9 mouse cellular contexts compared by ENCODE assay signal in the genomic region with DNA sequence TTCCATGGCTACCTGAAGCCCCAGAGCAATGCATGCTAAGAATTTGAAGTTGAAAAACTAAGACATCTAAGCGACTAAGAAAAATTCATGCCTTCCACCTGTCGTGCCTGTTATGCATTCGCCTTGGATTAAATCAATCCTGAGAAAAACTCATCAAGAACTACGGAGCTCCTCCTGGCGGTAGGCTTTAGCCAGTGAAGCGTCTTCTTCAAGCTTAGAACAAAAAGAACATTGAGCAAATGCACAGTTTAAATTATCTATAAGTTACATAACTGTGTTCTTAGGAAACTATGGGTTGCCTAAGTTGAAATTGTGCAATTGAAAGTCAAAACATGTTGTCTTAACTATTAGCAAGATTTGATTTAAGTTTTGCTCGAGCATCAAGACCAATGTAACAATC.
DNase-seq lines count a peak whose midpoint lies in the region; ATAC-seq and TF ChIP-seq lines count a peak whose summit lies in the region.
"Had no signal": no experiment of that assay in that cellular context is flagged by ENCODE, and none has a peak within 500 bp of the region (broad histone marks: within the 10 kb centered on the region; RNA-seq: fewer than 3 reads in every experiment).

No protein-coding gene starts in this region.

- no peaks in the 10 kb centered on the region for H3K79me2 ChIP-seq in heart, adult 2 months (replicated peaks; ENCODE audit: control insufficient read depth, insufficient read depth, low read length)

- intact Hi-C loops in heart, adult 2 months (cut with DNase I) = loop anchor here (5.0 kb wide), 1 partner anchor 1542 kb away; no protein-coding TSS in a partner anchor

- peak; percentile 51 for TF ChIP-seq CTCF in heart, adult 2 months (IDR thresholded peaks at IDR 0.05)

- H3K9me3 ChIP-seq in forebrain, embryonic 14.5 days (replicated peaks; ENCODE audit: control insufficient read depth, low read length) = no peaks in the 10 kb centered on the region
- H3K9me3 ChIP-seq: megakaryocyte, embryonic 14.5 days had no signal

- H3K9ac ChIP-seq in heart, adult 2 months (ENCODE audit: low read depth, low read length) = no peak overlapping the region
- H3K9ac ChIP-seq in forebrain, embryonic 14.5 days (ENCODE audit: low read length) = no peak overlapping the region

- TF ChIP-seq EP300 in heart, adult 2 months (IDR thresholded peaks at IDR 0.05; ENCODE audit: insufficient read depth, low read depth, low read length) = no peak

- peak; percentile 69 for ATAC-seq in forebrain, embryonic 14.5 days

- H3K36me3 ChIP-seq in heart, adult 2 months (ENCODE audit: control insufficient read depth, insufficient read depth, low read length) = no peaks in the 10 kb centered on the region
- no peaks in the 10 kb centered on the region for H3K36me3 ChIP-seq in forebrain, embryonic 14.5 days (ENCODE audit: control insufficient read depth, insufficient read depth, low read length)

- no peaks in the 10 kb centered on the region for H3K4me1 ChIP-seq in heart, adult 2 months (ENCODE audit: control insufficient read depth, insufficient read depth, low read length)
- H3K4me1 ChIP-seq in forebrain, embryonic 14.5 days (ENCODE audit: control insufficient read depth, insufficient read depth, low read length) = no peaks in the 10 kb centered on the region
- H3K4me1 ChIP-seq: megakaryocyte, embryonic 14.5 days had no signal

- no peak for DNase-seq in heart, adult 2 months
- no peak for DNase-seq in heart, adult 8-10 months (ENCODE audit: low spot score)
- peak; percentile 4 for DNase-seq in urinary bladder, postnatal 14 days (ENCODE audit: low spot score)
- no peak for DNase-seq in urinary bladder, adult 2 months (ENCODE audit: low spot score)
- DNase-seq in forebrain, embryonic 14.5 days (ENCODE audit: low spot score) = peak; percentile 85
- peak; percentile 26 to 31 for DNase-seq in layer of hippocampus, postnatal 36 days
- peak; percentile 56 for DNase-seq in right cerebral cortex, postnatal 25 days
- no peak for DNase-seq in natural killer cell, adult 2 months (ENCODE audit: low spot score in 2 of 2)

- TF ChIP-seq POLR2A in heart, adult 2 months (IDR thresholded peaks at IDR 0.05; ENCODE audit: insufficient read depth, low read depth, low read length) = no peak

- no peak overlapping the region for H3K4me2 ChIP-seq in forebrain, embryonic 14.5 days (ENCODE audit: low read length)

- WGBS in heart, adult 2 months = 21% methylated on average over 7 of the region's 7 CpGs
- 25% methylated on average over 7 of the region's 7 CpGs for WGBS in forebrain, embryonic 14.5 days

- H3K27me3 ChIP-seq in heart, adult 2 months (ENCODE audit: control insufficient read depth, insufficient read depth, low read length) = no peaks in the 10 kb centered on the region
- H3K27me3 ChIP-seq in forebrain, embryonic 14.5 days (replicated peaks; ENCODE audit: control insufficient read depth, insufficient read depth, low read length) = no peaks in the 10 kb centered on the region
- H3K27me3 ChIP-seq: megakaryocyte, embryonic 14.5 days had no signal

- H3K4me3 ChIP-seq in heart, adult 2 months = no peak overlapping the region
- H3K4me3 ChIP-seq in forebrain, embryonic 14.5 days (ENCODE audit: low read depth, low read length) = no peak overlapping the region
- H3K4me3 ChIP-seq: megakaryocyte, embryonic 14.5 days had no signal

- no peak overlapping the region for H3K27ac ChIP-seq in heart, adult 2 months
- H3K27ac ChIP-seq in forebrain, embryonic 14.5 days (ENCODE audit: low read depth, low read length) = no peak overlapping the region

Comparison
In these comparisons a context has a peak if more than half of its experiments do, and no peak if none do; other contexts are left out.
1. DNase-seq: peak in urinary bladder, postnatal 14 days (single experiment), forebrain, embryonic 14.5 days (single experiment), layer of hippocampus, postnatal 36 days (2 of 2) and right cerebral cortex, postnatal 25 days (single experiment); none in heart, adult 2 months (0 of 2), heart, adult 8-10 months (single experiment), urinary bladder, adult 2 months (single experiment) and natural killer cell, adult 2 months (0 of 2).